Mouse (Mus musculus) stomach, embryonic 15.5 days (tissue): ENCODE data around the gene Sncb. TPM values are rescaled to one million over a fixed set of nuclear protein-coding genes. Genes with fewer than 3 reads are reported as not detected.

Experiments used
- ATAC-seq: fragments of 200-750 bp; cut with Nextera tagmentation; 2 replicates; pipeline ENCODE4 v1.8.0; 2017; ENCODE audit warnings: low read depth, moderate number of reproducible peaks, moderate TSS enrichment; ENCODE audit not compliant: insufficient read depth, low FRiP score
- H3K27ac ChIP-seq: fragments of 300-500 bp; sonication (generic); 2 replicates; pipeline ENCODE4 v1.5.1; 2015; ENCODE audit warnings: mild to moderate bottlenecking, inconsistent platforms
- H3K27me3 ChIP-seq: fragments of 300-500 bp; sonication (generic); replicated peaks from 2 replicates; pipeline ENCODE4 v1.6.1; 2015; ENCODE audit warnings: inconsistent platforms
- H3K36me3 ChIP-seq: fragments of 300-500 bp; sonication (generic); 2 replicates; pipeline ENCODE4 v1.6.1; 2015; ENCODE audit warnings: inconsistent platforms
- H3K4me1 ChIP-seq: fragments of 300-500 bp; sonication (generic); 2 replicates; pipeline ENCODE4 v1.6.1; 2015; ENCODE audit warnings: inconsistent platforms
- H3K4me2 ChIP-seq: fragments of 300-500 bp; sonication (generic); 2 replicates; pipeline ENCODE4 v1.6.1; 2015; ENCODE audit warnings: mild to moderate bottlenecking, inconsistent platforms
- H3K4me3 ChIP-seq: fragments of 300-500 bp; sonication (generic); replicated peaks from 2 replicates; pipeline ENCODE4 v1.5.1; 2015; ENCODE audit warnings: inconsistent platforms
- H3K9ac ChIP-seq: fragments of 300-500 bp; sonication (generic); 2 replicates; pipeline ENCODE4 v1.6.1; 2015; ENCODE audit warnings: inconsistent platforms
- H3K9me3 ChIP-seq: fragments of 300-500 bp; sonication (generic); 2 replicates; pipeline ENCODE4 v1.6.1; 2016; ENCODE audit warnings: inconsistent platforms
- WGBS: fragments of 180-500 bp; shearing (Covaris S2); methylation state at CpG from one replicate; pipeline ENCODE4 v1.1.7; 2015; 5-methylcytosine and 5-hydroxymethylcytosine counted together
- polyA plus RNA-seq: library from polyadenylated mRNA; unstranded; fragments of >200 nt; fragmentation: Nextera tagmentation; extraction: Ambion mirVana; gene quantifications from 2 replicates; pipeline ENCODE4 v1.2.1, GENCODE M21; 2015

The Sncb gene
- polyA plus RNA-seq, 1 experiment from 2014 or later = 0.37 TPM

DNA sequence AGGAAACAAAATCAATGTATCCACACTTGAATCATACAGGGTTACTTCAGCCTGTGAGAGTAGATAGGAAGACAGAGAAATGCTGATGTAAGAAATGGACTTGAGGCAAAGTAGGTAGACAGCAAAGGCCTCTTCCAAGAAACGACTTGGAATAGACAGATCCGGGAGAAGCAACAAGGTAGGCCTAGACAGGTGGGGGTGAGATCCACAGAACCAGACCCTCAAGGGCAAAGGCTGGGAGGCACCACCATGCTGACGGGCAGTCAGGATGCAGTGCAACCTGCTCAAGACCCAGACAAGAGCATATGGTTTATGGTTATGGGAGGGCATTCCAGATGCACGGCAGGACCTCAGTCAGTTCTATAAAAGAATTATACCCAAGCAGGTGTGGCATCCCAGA, 617 bp upstream of the Sncb start:
- H3K4me2 ChIP-seq = no peak overlapping the region
- 72% methylated on average over 4 of the region's 4 CpGs for WGBS
- H3K27me3 ChIP-seq = peaks cover 49% of the 10 kb centered on the region
- peaks cover 4% of the 10 kb centered on the region; the same call in 1 of the 2 replicates for H3K4me1 ChIP-seq
- no peaks in the 10 kb centered on the region for H3K36me3 ChIP-seq
- ATAC-seq = no peak
- H3K4me3 ChIP-seq = no peak overlapping the region
- no peaks in the 10 kb centered on the region for H3K9me3 ChIP-seq
- no peak overlapping the region for H3K27ac ChIP-seq
- no peak overlapping the region for H3K9ac ChIP-seq

DNA sequence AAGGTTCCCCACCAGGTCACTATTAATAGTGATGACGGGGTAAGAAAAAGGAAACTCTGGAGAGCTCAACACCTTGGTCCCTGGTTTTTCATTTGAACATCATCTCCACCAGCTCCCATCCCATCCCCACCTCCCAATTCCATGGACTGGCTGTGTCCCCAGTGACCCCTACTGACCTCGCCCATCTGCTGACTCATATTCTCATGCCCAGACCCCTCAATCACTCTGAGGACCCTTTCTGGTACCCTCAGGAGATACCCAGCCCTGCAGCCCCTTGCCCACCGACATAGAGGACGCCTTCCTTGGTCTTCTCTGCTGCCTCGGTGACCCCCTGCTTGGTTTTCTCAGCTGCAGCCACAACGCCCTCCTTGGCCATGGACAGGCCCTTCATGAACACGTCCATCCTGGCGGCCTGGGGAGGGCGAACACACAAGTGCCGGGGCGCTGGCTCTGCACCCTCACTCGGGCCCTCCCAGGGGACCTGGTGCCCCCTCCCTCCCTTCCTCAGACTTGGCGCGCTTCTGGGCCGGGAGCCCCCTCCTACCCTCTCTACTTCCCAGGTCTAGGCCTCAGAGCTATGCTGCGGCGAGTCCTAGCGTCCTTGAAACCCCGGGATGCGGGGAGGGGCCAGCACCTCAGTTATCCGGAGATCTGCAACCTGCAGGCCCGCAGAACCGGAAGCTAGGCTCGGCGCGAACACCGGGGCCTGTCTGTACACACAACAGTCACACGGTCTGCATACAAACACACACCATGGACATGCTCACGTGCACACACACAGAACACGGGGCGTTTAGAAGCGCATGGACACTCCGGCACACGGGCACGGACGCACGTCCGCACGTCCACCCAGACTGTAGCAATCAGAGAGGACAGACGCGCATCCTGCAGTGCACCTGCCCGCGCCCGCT, 859 bp downstream of the Sncb start:
- H3K27ac ChIP-seq = no peak overlapping the region
- ATAC-seq = no peak
- H3K9ac ChIP-seq = no peak overlapping the region
- peak overlapping the region; percentile 43 for H3K4me2 ChIP-seq
- H3K27me3 ChIP-seq = peaks cover 49% of the 10 kb centered on the region
- H3K4me3 ChIP-seq = peak overlapping the region; percentile 23
- H3K36me3 ChIP-seq = no peaks in the 10 kb centered on the region
- 5% methylated on average over 44 of the region's 44 CpGs for WGBS
- no peaks in the 10 kb centered on the region for H3K9me3 ChIP-seq
- H3K4me1 ChIP-seq = peaks cover 4% of the 10 kb centered on the region; the same call in 1 of the 2 replicates

DNA sequence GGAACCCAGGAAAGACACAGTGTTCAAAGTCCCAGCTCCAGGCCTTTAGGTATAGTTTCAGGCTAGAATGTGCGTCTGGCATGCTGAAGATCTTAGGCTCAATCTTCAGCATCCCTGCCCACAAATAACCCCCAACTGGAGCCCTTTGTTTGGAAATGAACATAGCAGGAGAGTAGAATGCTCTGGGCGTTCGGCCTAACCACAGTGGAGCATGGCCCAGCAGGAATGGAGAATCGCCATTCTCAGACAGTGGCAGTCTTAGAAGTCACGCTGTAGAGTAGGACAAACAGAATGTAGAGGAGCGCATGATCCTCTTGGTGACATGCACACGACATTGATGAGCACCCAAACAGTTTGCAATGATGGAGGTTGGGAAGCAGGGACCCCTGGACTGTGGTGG, 5.5 kb downstream of the Sncb start:
- ATAC-seq = no peak
- Histone ChIP-seq H3K4me1 (peaks cover 8% of the 10 kb centered on the region; the same call in 1 of the 2 replicates), H3K9me3 (no peaks in the 10 kb centered on the region), H3K36me3 (no peaks in the 10 kb centered on the region), H3K4me2 (no peak overlapping the region), H3K27me3 (peaks cover 50% of the 10 kb centered on the region), H3K4me3 (no peak overlapping the region), H3K9ac (no peak overlapping the region), H3K27ac (no peak overlapping the region)
- WGBS = 77% methylated on average over 7 of the region's 7 CpGs

DNA sequence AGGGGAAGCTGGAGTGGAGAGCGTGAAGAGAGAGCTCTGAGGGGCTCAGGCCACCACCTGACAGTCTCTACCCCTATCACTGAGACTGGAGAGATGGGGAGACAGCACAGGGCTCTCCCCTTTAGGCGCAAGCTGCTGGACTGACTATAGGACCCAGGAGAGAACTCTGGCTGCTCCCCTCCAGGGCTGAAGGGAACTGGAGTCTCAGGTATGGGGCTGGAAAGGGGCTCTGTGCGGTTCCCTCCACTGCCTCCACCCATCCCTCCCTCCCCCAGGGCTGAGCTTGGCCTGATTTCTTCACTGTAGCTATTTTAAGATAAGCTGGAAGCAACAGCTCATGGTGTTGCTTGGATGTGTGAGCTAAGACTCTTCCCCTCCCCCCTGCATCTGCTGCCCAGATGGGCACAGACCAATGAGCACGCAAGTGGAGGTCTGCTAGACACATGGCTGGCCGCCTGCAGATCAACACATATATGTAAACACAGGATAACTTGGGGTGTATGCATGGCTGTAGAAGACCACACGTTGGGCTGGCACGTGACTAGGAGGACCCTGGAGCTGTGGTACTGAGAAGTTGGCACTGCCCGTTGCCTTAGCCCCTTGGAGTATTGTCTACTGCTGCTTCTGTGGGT, 6.1 kb downstream of the Sncb start:
- WGBS = 62% methylated on average over 8 of the region's 8 CpGs
- no peak overlapping the region for H3K27ac ChIP-seq

DNA sequence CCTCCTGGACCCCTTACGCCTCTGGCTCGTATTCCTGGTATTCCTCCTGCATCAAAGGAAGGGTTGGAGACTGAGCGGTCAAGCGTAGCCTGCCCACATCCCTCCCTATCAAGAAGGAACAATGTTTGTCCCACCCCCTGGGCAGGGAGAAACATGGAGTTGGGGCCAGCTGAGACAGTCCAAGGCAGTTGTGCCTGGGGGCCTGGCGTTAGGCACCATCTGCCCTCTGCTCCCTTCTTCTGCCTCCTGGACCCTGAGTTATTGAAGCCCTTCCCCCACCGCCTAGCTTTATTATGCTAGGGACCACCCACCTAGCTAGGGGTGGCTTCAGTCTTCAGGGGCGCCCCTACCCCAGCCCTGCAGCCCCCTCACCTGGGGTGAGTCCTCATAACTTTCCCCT, 6.9 kb downstream of the Sncb start:
- no peak overlapping the region for H3K9ac ChIP-seq
- H3K4me3 ChIP-seq = no peak overlapping the region
- H3K27ac ChIP-seq = no peak overlapping the region
- 18% methylated on average over 7 of the region's 7 CpGs for WGBS
- no peak overlapping the region for H3K4me2 ChIP-seq
- peaks cover 8% of the 10 kb centered on the region; the same call in 1 of the 2 replicates for H3K4me1 ChIP-seq
- H3K27me3 ChIP-seq = peaks cover 36% of the 10 kb centered on the region
- H3K36me3 ChIP-seq = no peaks in the 10 kb centered on the region
- H3K9me3 ChIP-seq = no peaks in the 10 kb centered on the region
- no peak for ATAC-seq

More for the DNA sequence above, 6.1 kb downstream of the Sncb start:
- Histone ChIP-seq H3K36me3 (no peaks in the 10 kb centered on the region), H3K4me2 (no peak overlapping the region), H3K27me3 (peaks cover 44% of the 10 kb centered on the region), H3K4me3 (no peak overlapping the region), H3K9ac (no peak overlapping the region), H3K4me1 (peaks cover 8% of the 10 kb centered on the region; the same call in 1 of the 2 replicates), H3K9me3 (no peaks in the 10 kb centered on the region)
- no peak for ATAC-seq

DNA sequence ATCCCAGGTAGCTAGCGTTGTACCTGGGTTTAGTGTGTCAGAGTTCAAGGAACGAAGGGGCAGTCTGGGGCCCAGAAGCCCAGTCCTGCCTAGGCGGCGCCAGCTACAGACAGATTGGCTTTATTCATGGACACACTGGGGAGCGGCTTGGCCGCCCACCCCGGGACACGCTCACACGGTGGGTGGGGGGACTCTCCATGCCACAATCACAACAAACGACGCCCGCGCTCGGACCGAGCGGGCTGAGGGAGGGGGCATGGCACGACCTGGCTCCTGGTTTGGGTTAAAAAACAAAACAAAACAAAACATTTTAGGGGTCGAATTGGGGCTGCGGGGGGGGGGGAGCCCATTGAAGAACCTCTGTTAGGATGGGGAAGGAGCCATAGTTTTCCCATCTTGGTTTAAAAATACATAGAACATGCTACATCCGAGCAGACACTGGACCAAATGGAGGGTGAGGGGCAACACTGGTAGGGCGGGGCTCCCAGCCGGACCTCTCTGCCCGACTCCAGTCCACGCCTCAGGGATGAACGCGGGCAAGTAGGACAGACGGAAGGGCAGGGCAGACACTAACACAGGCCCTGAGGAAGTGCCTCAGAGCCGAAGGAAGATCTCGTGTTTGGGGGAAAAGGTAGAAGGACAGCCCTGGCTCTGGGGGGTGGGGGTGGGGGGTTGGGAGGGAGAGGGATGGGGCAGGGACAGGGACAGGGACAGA, 7.5 kb downstream of the Sncb start:
- peak overlapping the region; percentile 67 for H3K4me2 ChIP-seq
- no peak overlapping the region for H3K27ac ChIP-seq
- ATAC-seq = 0 out of 2 replicates have a peak, but pooled peaks have one; percentile 8
- H3K36me3 ChIP-seq = no peaks in the 10 kb centered on the region
- H3K9me3 ChIP-seq = no peaks in the 10 kb centered on the region
- no peak overlapping the region for H3K9ac ChIP-seq
- peak overlapping the region; percentile 37 for H3K4me3 ChIP-seq
- WGBS = 2% methylated on average over 29 of the region's 29 CpGs
- peaks cover 30% of the 10 kb centered on the region for H3K27me3 ChIP-seq
- peaks cover 8% of the 10 kb centered on the region; the same call in 1 of the 2 replicates for H3K4me1 ChIP-seq

DNA sequence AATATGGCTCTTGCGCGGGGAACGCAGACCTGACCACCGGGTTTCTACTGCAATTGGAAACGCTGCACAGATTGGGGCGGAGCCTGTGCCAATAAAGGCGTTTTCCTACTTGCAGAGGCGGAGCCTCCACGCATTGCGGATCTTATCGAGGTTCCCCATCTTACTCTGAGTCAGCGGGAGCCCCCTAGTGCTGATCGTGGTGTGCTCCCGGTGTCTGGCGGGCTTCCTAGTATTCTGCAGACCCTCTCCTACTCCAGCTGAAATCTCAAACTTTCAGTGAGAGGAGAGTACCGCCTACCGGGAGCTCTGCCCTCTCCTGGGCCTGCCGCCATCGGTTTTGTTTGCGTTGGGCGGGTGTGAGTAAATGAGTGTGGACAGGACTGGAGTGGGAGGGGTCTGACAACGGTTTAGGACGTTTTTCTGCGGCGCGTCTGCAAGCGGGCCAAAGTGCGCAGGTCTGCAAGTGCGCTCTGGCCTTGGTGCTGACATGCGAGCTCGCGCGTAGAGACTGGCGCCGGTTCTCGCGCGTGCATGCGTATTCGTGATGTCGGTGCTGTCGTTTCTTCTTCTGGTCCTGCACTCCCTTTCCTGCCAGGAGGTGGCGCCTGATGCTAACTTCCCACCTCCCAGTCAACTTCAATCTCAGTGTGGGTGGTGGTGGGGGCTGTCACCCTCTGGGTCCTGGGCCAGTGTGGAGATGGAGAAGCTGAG, 8.2 kb downstream of the Sncb start:
- under 1% methylated on average over 43 of the region's 43 CpGs for WGBS
- H3K27ac ChIP-seq = no peak overlapping the region
- H3K9me3 ChIP-seq = no peaks in the 10 kb centered on the region
- no peak overlapping the region for H3K9ac ChIP-seq
- peak; percentile 82 for ATAC-seq
- peaks cover 8% of the 10 kb centered on the region; the same call in 1 of the 2 replicates for H3K4me1 ChIP-seq
- peak overlapping the region; percentile 67 for H3K4me2 ChIP-seq
- H3K4me3 ChIP-seq = peak overlapping the region; percentile 37
- H3K36me3 ChIP-seq = no peaks in the 10 kb centered on the region
- H3K27me3 ChIP-seq = peaks cover 24% of the 10 kb centered on the region

DNA sequence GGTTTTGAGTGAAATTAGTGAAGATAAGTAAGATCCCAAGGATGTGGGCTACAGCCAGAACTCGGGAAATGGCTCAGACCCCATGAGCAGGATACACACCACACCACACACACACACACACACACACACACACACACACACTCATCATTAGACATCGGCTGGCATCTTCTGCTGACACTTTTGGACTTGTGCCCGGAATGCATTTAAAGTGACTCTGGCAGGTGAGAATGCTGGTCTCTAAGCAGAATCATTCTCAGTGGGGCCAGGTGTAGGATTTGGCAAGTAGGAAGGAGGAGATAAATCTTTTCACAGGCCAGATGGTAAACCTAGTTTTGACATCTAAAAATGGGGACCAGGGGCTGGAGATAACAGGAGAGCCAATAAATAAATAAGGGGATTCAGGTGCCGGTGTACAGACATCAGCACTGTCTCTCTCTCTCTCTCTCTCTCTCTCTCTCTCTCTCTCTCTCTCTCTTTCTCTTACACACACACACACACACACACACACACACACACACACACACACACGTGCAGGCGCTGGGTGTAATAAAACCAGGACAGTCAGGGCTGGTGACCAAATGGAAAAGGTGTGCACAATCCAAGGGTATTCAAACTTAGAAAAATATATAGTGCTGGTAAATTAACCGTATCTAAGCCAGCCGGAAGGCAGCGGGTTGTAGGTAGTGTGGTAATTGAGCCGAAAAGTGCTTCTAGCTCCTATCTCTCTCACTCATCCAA, 9.1 kb downstream of the Sncb start:
- no peak for ATAC-seq
- peaks cover 17% of the 10 kb centered on the region; the same call in 1 of the 2 replicates for H3K27me3 ChIP-seq
- H3K9ac ChIP-seq = no peak overlapping the region
- H3K4me3 ChIP-seq = peak overlapping the region; percentile 37
- H3K36me3 ChIP-seq = no peaks in the 10 kb centered on the region
- H3K4me2 ChIP-seq = peak overlapping the region; percentile 67
- 39% methylated on average over 10 of the region's 10 CpGs for WGBS
- H3K4me1 ChIP-seq = peaks cover 8% of the 10 kb centered on the region; the same call in 1 of the 2 replicates
- H3K9me3 ChIP-seq = no peaks in the 10 kb centered on the region
- no peak overlapping the region for H3K27ac ChIP-seq

DNA sequence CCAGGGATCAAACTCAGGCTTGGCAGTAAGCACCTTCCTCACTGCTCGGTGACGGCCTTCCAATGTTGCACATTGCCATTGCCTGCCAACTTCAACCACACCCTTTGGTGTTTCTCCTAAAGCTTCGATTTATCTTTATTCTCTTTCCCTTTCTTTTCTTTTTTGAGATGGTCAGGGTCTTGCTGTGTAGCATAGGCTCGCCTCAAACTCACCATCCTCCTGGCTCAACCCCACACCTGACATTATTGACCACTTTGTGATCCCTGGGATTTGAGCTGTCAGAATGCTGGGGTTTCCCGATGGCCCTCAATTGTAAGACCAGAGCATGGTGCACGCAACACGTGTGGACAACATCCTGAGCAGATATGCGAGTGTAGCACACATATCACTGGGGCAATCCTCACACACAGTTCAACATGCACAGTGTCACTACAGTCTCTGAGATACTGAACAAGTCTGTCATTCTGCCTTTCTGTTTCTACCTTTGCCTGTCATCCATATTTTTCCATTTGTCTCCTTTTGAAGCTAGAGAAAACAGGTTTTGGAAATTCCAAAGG, 10.2 kb downstream of the Sncb start:
- 90% methylated on average over 8 of the region's 8 CpGs for WGBS
- no peak overlapping the region for H3K9ac ChIP-seq
- H3K27me3 ChIP-seq = peaks cover 17% of the 10 kb centered on the region; the same call in 1 of the 2 replicates
- peaks cover 8% of the 10 kb centered on the region; the same call in 1 of the 2 replicates for H3K4me1 ChIP-seq
- H3K4me3 ChIP-seq = no peak overlapping the region
- no peak overlapping the region for H3K27ac ChIP-seq
- no peak for ATAC-seq
- no peaks in the 10 kb centered on the region for H3K9me3 ChIP-seq
- no peaks in the 10 kb centered on the region for H3K36me3 ChIP-seq
- H3K4me2 ChIP-seq = no peak overlapping the region

DNA sequence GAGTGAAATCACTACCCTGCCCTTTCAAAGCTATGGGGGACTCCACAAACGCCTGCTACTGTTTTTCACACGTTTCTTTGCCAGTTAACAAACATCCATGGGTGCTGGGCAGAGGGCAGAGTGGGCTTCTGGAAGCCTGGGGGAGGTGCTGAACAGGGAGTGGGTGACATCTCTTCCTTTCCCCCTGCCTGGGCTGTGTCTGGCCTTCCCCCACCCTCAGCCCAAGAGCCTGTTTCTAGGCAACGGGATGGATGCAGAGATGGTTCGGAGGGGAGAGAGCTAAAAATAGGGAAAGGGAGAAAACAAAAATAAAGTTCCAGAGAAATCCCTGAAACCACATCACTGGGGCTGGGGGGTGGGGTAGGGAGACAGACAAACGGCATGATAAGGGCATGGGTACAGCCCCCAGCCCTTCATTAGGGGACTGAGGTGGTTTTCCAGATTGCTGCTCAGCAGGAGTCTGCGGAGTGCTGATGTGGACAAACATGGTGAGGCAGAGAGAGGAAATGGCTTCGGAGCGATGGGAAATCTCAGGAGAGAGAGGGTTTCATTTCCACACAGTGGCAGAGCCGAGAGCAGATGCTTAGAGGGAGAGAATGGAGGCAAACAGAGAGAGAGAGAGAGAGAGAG, 11.1 kb downstream of the Sncb start:
- Histone ChIP-seq H3K9me3 (no peaks in the 10 kb centered on the region), H3K4me2 (no peak overlapping the region), H3K4me1 (peaks cover 8% of the 10 kb centered on the region; the same call in 1 of the 2 replicates), H3K4me3 (no peak overlapping the region), H3K27me3 (peaks cover 21% of the 10 kb centered on the region), H3K27ac (no peak overlapping the region), H3K9ac (no peak overlapping the region), H3K36me3 (no peaks in the 10 kb centered on the region)
- no peak for ATAC-seq
- WGBS = 22% methylated on average over 9 of the region's 9 CpGs
